Mouse (Mus musculus): ENCODE results near the gene Lmod3.

DNA sequence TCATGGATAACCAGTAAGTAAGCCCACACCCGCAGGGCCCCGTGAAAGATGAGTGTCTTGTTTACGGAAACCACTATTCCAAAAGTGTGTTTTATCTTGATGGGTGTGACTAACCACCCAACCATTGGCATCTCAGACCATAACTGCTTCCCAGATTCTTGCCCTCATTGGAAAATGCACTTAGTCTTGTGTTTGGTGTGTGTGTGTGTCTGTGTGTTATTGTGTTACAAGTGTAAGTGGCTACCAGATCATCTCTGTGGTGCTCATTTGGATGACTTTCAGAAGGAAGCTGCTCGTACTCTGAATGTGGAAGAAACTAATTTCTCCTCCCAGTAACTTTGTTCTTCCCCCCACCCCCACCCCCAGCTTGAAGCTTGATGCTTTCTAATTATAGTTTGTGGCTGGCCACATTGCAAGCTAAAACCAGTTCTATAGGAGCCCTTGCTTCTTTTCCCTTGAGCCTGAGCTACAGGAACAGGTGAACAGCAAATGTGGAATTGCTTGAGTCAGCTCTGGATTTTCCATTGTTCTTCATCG is 29.6 kb downstream of the Lmod3 start:
- TF ChIP-seq POLR2A (IDR thresholded peaks at IDR 0.05; ENCODE audit: insufficient read depth, low read length), result no peak
- TF ChIP-seq CTCF (IDR thresholded peaks at IDR 0.05; ENCODE audit: low read depth, low read length), result no peak

Data from ES-Bruce4 (cell line).